Mouse (Mus musculus) CH12F3 (cell line): ENCODE data around the gene Actg2.

Experiments used
- in situ Hi-C: fragments of 300-500 bp; cut with MboI; formaldehyde crosslinking; loops from 2 replicates; pipeline ENCODE4 v1.14.3; 2020; ENCODE audit warnings: low sequenced_read_pairs

Actg2 gene

GRCm38 (mm10) chr6:83482418-83483085 is 53.5 kb downstream of the Actg2 start:
- in situ Hi-C loops = no loop called here

GRCm38 (mm10) chr6:83480019-83480655 is 55.9 kb downstream of the Actg2 start:
- in situ Hi-C loops = no loop called here

- in situ Hi-C loops = no loop called here
Observed at GRCm38 (mm10) chr6:83479193-83479592, 56.9 kb downstream of the Actg2 start.

GRCm38 (mm10) chr6:83478628-83479027 is 57.4 kb downstream of the Actg2 start:
- in situ Hi-C loops = no loop called here

GRCm38 (mm10) chr6:83478217-83478616 is 57.8 kb downstream of the Actg2 start:
- in situ Hi-C loops = no loop called here

- in situ Hi-C loops = no loop called here
Observed at GRCm38 (mm10) chr6:83475431-83475830, 60.6 kb downstream of the Actg2 start.

- in situ Hi-C loops = no loop called here
Observed at GRCm38 (mm10) chr6:83473240-83473639, 62.8 kb downstream of the Actg2 start.

GRCm38 (mm10) chr6:83471739-83472138 is 64.3 kb downstream of the Actg2 start:
- in situ Hi-C loops = no loop called here

- in situ Hi-C loops = no loop called here
Observed at GRCm38 (mm10) chr6:83464011-83464410, 72.1 kb downstream of the Actg2 start.
